Mouse (Mus musculus) ovary, adult 18-20 months (tissue): ENCODE results near the gene Cylc1.

Source experiments
- DNase-seq: peaks from one replicate; pipeline ENCODE4 v3.0.0; 2022; ENCODE audit warnings: low spot score, mixed read lengths

The Cylc1 gene

GRCm38 (mm10) chrX:111110118-111110517, at the start of gene Cylc1:
TSS of gene Cylc1 (plus strand) at chrX:111110418.
- no peak for DNase-seq

GRCm38 (mm10) chrX:111078680-111079079, 31.5 kb upstream of the Cylc1 start:
- no peak for DNase-seq

DNA sequence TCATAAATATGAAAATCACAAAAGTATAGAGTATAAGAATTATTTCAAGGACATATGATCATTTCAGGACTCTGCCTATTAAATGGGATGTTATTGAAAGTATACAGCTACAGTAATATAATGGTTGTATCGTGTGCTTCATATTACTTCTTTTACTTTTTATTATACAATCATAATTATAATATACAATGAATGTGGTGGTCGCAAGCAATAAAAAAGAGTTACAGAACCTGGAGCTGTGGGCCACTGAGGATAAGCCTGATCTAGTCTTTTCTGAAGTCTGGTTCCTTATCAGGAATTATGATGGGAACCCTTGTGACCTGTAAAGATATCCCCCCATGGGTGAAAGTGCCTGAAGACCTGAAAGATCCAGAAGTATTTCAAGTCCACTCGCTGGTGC, 57.8 kb downstream of the Cylc1 start, which contains the start of gene Gm10112:
TSS of gene Gm10112 (plus strand) at position 301 of the 400 bp plus-strand sequence.
- no peak for DNase-seq
